Mouse (Mus musculus) thymus, postnatal 10 days (tissue): ENCODE measurements around the gene Aadacl3.
A peak's percentile ranks its signal among the peaks of the same experiment; 100 is the strongest.

Experiments used
- DNase-seq, 2 experiments: peaks; one replicate each; pipeline ENCODE4 v3.0.0; 2021; ENCODE audit warnings: low spot score in 2 of 2

The Aadacl3 gene

DNA sequence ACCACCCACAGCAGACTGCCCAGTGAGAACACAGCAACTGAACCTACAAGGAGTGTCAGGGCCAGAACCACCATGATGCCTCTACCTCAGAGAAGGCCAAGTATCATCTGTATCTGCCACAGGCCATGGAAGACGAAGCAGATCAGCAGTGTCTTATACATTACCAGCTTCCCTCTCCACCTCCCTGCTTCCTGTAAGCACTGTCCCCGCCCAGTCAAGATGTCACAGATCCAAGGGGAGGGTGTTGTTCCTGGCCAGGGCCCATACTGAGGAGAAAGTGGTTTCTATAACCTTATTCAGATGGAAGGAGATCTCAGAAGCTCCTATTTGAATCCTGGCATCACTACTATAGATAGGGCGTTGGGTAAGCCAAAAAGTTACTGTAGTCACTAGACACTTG, at the start of gene Aadacl3:
Gene Aadacl3 (minus strand): TSS at position 101 of the 400 bp plus-strand sequence.
- no peak for DNase-seq

DNA sequence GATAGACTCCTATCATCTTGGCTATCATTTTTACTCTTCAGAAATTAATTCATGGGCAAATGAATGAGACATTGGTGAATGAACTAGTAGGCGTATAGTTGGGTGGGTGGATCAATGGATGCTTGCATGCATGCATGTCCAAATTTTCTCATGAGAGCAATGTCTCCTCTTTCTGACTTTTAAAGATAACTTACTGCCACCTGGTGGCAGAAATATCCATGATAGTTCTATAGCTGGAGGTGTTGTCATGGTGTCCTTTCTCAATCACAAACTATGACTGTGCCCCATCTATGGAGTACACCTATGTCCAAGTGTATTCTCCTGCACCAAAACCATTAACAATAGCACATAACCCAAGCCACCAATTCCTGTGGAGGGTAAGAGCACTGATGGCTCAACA, 43.0 kb upstream of the Aadacl3 start:
- no peak for DNase-seq

DNA sequence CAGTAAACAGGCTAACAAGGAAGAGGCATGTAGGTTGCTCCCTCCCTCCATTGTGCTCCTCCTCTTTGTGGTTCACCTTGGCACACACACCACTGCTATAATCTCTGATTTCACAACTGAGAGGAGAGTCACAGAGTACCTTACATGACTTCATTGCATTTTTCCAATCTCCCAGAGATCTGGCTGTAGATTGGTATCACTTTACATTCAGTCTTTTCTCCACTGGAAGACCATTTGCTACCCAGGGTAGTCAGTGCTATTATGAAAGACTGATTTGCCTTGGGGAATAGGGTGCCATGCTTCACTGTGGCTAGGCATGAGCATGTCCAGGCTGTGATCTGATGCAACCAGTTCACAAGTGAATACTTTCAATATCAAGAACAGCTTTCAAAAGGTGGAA, 29.8 kb upstream of the Aadacl3 start:
- DNase-seq: no peak

DNA sequence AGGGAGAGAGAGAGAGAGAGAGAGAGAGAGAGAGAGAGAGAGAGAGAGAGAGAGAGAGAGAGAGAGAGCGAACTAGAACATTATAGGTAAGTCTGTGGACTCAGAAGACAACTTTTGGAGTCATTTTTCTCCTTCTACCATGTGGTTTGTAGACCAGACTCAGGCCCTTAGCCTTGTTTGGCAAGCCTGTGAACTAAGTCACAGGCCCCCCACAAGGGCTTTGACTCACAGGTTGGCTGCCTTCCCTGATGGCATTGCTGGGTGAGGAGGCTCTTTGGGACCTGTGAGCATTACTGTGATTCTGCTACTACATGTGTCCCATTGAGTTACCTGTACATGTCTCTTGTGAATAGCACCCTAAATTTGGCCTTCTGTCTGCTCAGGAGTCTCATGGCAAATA, 4.5 kb upstream of the Aadacl3 start:
- DNase-seq: no peak

DNA sequence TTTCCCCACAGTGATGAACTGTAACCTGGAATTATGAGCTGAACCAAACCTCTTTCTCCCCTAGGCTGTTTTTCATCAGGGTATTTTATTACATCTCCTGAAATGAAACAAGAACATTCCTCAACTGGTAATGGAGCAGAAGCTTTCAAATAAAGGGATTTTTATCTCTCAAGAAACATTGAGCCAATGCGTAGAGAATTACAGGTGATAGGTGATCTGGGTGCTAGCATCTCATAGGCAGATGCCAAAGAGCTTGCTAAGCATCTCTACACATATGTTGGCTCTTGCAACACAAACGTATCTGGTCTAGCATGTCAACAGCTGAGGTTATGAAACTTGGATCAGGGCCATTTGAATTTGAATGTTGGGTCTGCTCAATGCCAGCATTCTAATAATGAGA, 1.6 kb upstream of the Aadacl3 start:
- DNase-seq: no peak

DNA sequence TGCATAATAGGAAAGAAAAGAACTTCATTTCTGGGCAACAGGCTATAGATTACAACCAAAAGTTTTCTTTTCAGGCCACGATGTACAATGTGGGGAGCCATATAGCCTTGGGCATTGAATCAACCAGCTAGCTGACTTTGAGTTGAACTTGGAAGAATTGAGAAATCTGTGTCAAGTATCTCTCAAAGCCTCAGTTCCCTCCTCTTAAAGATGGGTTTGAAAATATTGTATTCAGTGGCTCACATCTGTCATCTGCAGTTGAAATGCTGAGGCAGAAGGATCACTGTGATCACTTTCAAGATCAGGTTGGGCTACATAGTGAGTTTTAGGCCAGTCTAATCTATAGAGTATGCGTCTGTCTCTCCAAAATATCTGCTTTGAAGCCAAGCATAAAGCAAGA, 10.3 kb downstream of the Aadacl3 start, which contains the start of gene Gm9944:
Gene Gm9944 (minus strand): TSS at position 101 of the 400 bp plus-strand sequence.
- no peak for DNase-seq

DNA sequence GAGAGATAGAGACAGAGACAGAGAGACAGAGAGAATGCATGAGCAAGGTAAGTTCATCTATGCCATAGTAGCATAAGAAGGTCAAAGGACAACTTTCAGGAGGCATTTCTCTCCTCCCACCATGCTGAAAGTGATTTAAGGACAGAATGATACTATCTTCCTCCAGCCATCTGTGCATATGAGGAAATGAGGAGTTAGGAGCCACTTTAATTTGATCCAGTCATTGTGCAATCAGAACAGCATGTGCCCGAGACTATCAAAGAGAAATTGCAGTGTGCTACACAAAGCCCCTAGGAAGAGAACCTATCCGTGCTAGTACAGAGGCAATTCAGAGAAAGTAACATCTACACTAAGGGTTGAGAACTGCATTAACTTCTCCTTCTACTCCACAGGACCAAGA, 15.0 kb downstream of the Aadacl3 start:
- DNase-seq: no peak

DNA sequence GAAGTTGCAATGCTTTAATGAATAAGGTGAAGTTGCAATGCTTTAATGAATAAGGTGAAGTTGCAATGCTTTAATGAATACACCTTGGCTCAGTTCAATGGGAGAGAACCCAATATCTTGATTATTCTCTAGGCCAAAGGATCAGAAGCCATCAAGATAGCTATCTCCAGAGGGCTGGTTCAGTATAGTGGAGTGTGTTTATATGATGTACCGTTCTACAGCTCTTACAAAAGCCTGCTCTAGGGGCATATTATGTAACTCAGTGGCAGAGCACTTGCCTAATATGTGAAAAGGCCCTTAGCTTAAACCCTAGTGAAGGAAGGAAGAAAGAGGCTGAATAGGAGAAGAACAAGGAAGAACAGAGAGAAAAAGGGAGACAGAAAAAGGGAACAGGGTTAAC, 22.0 kb downstream of the Aadacl3 start:
- DNase-seq: no peak

DNA sequence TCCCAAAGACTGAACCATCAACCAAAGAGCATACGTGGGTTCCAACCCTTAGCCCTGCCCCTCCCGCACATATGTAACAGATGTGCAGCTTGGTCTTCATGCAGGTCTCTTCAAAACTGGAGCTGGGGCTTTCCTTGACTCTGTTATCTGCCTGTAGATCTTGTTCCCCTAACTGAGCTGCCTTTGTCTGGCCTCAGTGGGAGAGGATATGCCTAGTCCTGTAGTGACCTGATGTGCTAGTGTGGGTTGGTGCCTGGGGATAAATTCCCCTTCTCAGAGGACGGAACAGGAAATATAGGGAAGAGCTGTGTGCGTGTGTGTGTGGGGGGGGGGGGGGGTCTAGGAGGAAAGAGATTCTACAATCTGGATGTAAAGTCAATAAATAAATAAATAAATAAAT, 22.5 kb downstream of the Aadacl3 start:
- DNase-seq: no peak

DNA sequence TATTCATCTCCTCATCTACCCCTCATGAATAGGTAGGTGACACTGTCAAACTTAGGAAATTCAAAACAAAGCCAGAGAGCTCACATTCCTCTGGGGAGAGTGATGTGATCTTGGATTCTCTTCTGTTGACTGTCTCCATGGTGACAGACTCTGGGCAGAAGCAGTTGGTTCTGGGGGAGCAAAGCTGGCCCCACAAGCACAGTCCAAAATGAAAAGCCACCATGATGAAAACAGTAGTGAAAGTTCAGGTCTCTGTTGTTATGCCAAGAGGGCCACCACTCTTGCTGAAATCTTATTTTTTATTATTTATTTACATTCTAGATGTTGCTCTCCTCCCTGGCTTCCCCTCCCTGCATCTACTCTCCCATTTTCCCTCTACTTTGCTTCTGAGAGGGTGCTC, 24.9 kb downstream of the Aadacl3 start, which contains the start of gene 1700012P22Rik:
Gene 1700012P22Rik (minus strand): TSS at position 101 of the 400 bp plus-strand sequence.
- no peak for DNase-seq

DNA sequence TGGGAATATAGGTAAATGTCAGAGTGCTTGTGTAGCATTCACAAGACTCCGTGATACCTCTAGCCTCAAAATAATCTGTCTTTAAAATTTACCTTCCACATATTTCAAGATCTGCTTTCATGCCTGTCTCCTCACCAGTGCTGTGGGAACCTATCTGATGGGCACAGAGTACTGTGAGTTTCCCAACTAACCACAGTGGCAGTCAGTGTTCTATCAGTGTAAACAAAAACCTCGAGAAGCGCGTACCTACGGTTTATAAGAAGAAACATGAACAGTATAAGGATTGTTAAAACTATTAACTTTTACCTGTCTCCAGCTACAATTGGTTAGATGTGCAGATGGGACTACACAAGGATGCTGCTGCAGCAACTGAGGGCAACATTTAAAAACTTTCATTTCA, 30.3 kb downstream of the Aadacl3 start:
- no peak for DNase-seq

DNA sequence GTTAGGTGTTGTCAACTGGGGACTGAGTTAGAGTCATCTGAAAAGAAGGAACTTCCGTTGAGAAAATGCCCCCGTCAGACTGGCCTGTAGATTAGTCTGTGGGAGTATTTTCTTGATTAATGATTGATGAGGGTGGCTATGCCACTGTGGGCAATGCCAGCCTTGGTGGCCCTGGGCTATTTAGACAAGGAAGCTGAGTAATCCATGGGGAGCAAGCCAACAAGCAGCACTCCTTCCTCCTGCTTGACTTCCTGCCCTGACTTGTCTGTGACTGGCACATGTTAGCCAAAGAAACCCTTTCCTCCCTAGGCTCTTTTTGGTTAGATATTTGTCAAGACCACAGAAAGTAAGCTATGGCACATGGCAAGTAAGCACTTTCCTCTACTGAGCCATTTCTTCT, 32.8 kb downstream of the Aadacl3 start:
- no peak for DNase-seq

DNA sequence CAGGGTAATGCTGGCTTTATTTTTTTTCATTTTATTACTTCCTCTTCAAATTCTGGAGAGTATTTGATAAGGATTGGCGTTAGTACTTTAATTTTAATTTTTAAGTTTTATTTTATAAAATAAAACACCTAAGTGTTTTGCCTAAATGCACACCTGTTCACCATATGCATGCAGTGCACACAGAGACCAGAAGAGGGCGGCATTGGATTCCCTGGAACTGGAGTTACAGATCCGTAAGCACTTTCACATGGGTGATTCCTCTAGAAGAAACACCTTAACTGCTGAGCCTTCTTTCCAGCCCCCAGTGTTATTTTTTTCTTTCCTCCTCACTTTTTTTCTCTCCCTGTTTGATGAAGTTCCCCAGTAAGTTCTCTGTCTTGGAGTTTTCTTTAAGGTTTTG, 34.7 kb downstream of the Aadacl3 start:
- DNase-seq: peak in 1 of 2 experiments; percentile 26

DNA sequence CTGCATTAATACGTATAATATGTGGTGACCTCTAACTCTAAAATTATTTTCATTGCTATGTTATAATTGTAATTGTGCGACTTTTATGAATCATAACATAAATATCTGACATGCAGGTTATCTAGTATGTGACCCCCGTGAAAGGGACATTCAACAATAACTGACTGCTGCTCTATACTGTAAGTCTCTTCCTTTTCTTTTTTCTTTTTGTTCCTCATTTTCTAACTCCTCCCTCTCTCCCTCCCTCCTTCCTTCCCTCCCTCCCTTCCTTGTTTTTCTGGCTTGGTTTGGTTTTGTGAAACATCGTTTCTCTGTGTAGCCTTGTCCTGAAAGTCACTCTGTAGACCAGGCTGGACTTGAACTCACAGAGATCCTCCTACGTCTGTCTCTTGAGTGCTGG, 39.0 kb downstream of the Aadacl3 start:
- DNase-seq: no peak

DNA sequence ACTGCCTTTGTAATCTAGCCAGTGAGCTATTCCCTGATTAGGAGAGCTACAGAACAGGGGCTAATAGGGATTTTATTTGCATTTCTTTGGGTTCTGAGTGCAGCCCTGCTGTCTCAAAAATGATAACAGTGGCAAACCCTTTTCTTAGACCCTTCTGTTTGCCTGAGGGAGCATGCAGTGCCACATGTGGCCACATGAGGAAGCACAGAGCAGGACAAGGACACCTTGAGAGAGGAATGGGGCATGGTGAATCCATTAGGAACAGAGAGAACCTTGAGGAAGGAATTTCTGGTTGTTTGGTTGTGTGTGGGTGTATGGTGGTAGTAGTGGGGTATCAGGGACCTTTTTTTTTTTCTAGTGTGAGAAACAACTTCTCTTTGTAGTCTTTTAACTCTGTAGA, 42.9 kb downstream of the Aadacl3 start:
- no peak for DNase-seq

DNA sequence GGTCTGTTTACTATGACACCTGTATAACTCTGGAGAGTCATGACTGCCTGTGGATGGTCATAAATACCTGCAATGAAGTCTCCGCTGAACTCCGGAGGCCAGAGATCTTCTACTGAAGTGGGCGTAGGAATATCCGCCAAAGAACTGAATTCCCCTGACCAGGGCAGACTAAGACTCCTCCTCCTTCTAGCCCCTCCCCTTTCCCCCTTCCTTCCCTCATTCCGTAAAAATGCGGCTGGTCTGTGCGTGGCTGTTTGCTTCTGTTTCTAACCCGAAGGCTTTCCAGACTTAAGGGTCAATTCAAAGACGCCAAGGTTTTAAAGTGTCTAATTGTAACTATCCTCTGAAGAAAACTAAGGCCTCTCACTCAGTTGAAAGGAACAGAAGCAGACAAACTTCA, 55.3 kb downstream of the Aadacl3 start, which contains the start of gene Pramef12:
Gene Pramef12 (minus strand): TSS at position 175 of the 400 bp plus-strand sequence.
- no peak for DNase-seq

DNA sequence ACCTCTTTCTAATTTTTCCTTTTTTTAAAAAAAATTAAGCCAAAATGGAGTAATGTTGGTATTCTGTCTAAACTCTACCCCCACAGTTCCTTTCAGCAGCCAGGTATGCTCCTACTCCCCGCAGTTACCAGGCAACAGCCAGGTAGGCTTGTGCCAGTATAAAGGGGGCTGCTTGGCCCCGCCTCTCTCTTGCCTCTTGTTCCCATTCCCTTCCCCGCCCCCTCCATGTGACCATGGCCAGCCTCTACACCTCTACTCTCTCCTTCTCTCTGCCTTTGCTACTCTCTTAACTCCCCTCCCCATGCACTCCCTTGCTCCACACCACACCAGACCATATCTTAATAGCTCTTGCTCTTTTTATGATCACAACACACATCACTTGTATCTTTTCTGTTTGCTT, 57.3 kb downstream of the Aadacl3 start:
- DNase-seq: no peak

DNA sequence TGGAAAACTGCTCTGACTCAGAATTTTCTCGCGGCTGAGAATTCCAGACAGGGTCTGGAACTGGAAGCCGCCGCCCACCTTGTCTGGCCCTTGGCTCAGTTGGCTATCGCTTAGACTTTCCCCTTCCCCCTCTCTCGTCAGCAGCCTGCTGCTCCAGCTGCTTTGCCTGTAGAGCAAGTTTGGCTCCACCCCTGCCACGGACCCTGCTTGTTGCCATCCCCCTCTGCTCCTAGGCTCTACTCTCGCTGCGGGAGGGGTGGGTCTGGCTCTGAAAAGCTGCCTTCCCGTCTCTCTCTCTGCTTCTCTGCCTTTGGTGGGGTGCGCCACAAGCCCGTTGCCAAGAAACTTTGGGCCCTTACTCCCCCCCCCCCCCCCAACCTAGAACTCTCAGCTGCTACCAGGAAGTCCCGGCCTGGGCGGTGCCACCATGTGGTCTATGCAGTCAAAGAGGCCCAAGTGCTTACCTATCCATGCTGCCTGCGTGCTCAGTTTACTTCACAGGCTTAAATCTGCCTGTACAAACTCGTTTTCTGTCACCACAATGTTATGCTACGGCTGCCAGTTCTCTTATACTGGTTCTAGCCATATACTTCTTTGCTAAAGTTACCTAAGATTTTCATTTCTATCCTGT, 59.0 kb downstream of the Aadacl3 start:
- DNase-seq: no peak
